Mouse (Mus musculus): ENCODE data around the gene Otop2. TPM values are rescaled to one million over a fixed set of nuclear protein-coding genes. Genes with fewer than 3 reads are reported as not detected.
A peak's percentile ranks its signal among the peaks of the same experiment; 100 is the strongest.

The Otop2 gene
- polyA plus RNA-seq, 1 experiment from 2014 or later, result 0.20 TPM

- H3K9me3 ChIP-seq, result no peaks in the 10 kb centered on the region
- no peak overlapping the region for H3K27ac ChIP-seq
- H3K27me3 ChIP-seq, result peaks cover 67% of the 10 kb centered on the region
- peaks cover 11% of the 10 kb centered on the region for H3K4me1 ChIP-seq
- peak overlapping the region; percentile 67; the same call in 1 of the 2 replicates for H3K9ac ChIP-seq
- H3K4me2 ChIP-seq, result peak overlapping the region; percentile 74
- ATAC-seq (ENCODE audit: insufficient number of reproducible peaks, insufficient read depth, low FRiP score, low TSS enrichment, low read depth), result no peak
- H3K36me3 ChIP-seq, result no peaks in the 10 kb centered on the region
- WGBS, result 58% methylated on average over 12 of the region's 12 CpGs
- H3K4me3 ChIP-seq, result peak overlapping the region; percentile 45; the same call in 1 of the 2 replicates
Observed at GRCm38 (mm10) chr11:115374695-115375425, 67.9 kb downstream of the Otop2 start.

GRCm38 (mm10) chr11:115376722-115377121 is 69.8 kb downstream of the Otop2 start:
- Histone ChIP-seq H3K4me2 (no peak overlapping the region), H3K27ac (no peak overlapping the region), H3K9ac (no peak overlapping the region), H3K27me3 (peaks cover 48% of the 10 kb centered on the region), H3K4me3 (no peak overlapping the region), H3K4me1 (peaks cover 19% of the 10 kb centered on the region), H3K36me3 (no peaks in the 10 kb centered on the region), H3K9me3 (no peaks in the 10 kb centered on the region)
- no peak for ATAC-seq (ENCODE audit: insufficient number of reproducible peaks, insufficient read depth, low FRiP score, low TSS enrichment, low read depth)
- 64% methylated on average over 7 of the region's 7 CpGs for WGBS

GRCm38 (mm10) chr11:115377254-115377653 is 70.3 kb downstream of the Otop2 start:
- 78% methylated on average over 4 of the region's 4 CpGs for WGBS
- no peak for ATAC-seq (ENCODE audit: insufficient number of reproducible peaks, insufficient read depth, low FRiP score, low TSS enrichment, low read depth)
- no peak overlapping the region for H3K4me2 ChIP-seq
- no peak overlapping the region for H3K4me3 ChIP-seq
- H3K27me3 ChIP-seq, result peaks cover 43% of the 10 kb centered on the region
- H3K4me1 ChIP-seq, result peaks cover 19% of the 10 kb centered on the region
- no peaks in the 10 kb centered on the region for H3K9me3 ChIP-seq
- H3K27ac ChIP-seq, result no peak overlapping the region
- H3K36me3 ChIP-seq, result no peaks in the 10 kb centered on the region
- no peak overlapping the region for H3K9ac ChIP-seq

GRCm38 (mm10) chr11:115377854-115378253 is 70.9 kb downstream of the Otop2 start:
- no peak for ATAC-seq (ENCODE audit: insufficient number of reproducible peaks, insufficient read depth, low FRiP score, low TSS enrichment, low read depth)

GRCm38 (mm10) chr11:115381276-115381675 is 74.3 kb downstream of the Otop2 start:
- Histone ChIP-seq H3K9me3 (no peaks in the 10 kb centered on the region), H3K4me1 (peaks cover 46% of the 10 kb centered on the region), H3K4me2 (peak overlapping the region; percentile 80), H3K36me3 (no peaks in the 10 kb centered on the region), H3K4me3 (peak overlapping the region; percentile 79), H3K27ac (0 out of 2 replicates have a peak overlapping the region, but pooled peaks have one; percentile 28), H3K27me3 (peaks cover 8% of the 10 kb centered on the region), H3K9ac (0 out of 2 replicates have a peak overlapping the region, but pooled peaks have one; percentile 91)
- WGBS, result 8% methylated on average over 9 of the region's 9 CpGs
- ATAC-seq (ENCODE audit: insufficient number of reproducible peaks, insufficient read depth, low FRiP score, low TSS enrichment, low read depth), result no peak

More at GRCm38 (mm10) chr11:115377854-115378253, 70.9 kb downstream of the Otop2 start:
- Histone ChIP-seq H3K4me3 (no peak overlapping the region), H3K4me2 (no peak overlapping the region), H3K4me1 (peaks cover 25% of the 10 kb centered on the region), H3K9ac (no peak overlapping the region), H3K36me3 (no peaks in the 10 kb centered on the region), H3K27me3 (peaks cover 37% of the 10 kb centered on the region), H3K9me3 (no peaks in the 10 kb centered on the region), H3K27ac (no peak overlapping the region)
- WGBS, result 81% methylated on average over 7 of the region's 7 CpGs

Other genes starting within 250 kb of the Otop2 start
- gene Cd300e, start 245.0 kb upstream of the Otop2 start, polyA plus RNA-seq (2015; fragmentation: Nextera tagmentation; extraction: Ambion mirVana), result not detected in 2 replicates
- 0.89 and 0.98 TPM in 2 replicates for gene Rab37, start 215.7 kb upstream of the Otop2 start, polyA plus RNA-seq (2015; fragmentation: Nextera tagmentation; extraction: Ambion mirVana)
- 0.38 and 0.56 TPM in 2 replicates for gene Cd300lf, start 173.2 kb upstream of the Otop2 start, polyA plus RNA-seq (2015; fragmentation: Nextera tagmentation; extraction: Ambion mirVana)
- gene Slc9a3r1, start 143.8 kb upstream of the Otop2 start, polyA plus RNA-seq (2015; fragmentation: Nextera tagmentation; extraction: Ambion mirVana), result 28.3 and 36.0 TPM in 2 replicates
- gene Tmem104, start 119.7 kb upstream of the Otop2 start, polyA plus RNA-seq (2015; fragmentation: Nextera tagmentation; extraction: Ambion mirVana), result 11.9 and 13.9 TPM in 2 replicates
- gene Nat9, start 119.3 kb upstream of the Otop2 start, polyA plus RNA-seq (2015; fragmentation: Nextera tagmentation; extraction: Ambion mirVana), result 21.2 and 23.9 TPM in 2 replicates
- not detected in 2 replicates for gene Grin2c, start 39.9 kb upstream of the Otop2 start, polyA plus RNA-seq (2015; fragmentation: Nextera tagmentation; extraction: Ambion mirVana)
- 14.5 and 15.3 TPM in 2 replicates for gene Fdxr, start 30.1 kb upstream of the Otop2 start, polyA plus RNA-seq (2015; fragmentation: Nextera tagmentation; extraction: Ambion mirVana)
- gene Fads6, start 9.5 kb upstream of the Otop2 start, polyA plus RNA-seq (2015; fragmentation: Nextera tagmentation; extraction: Ambion mirVana), result 0.31 and 0.43 TPM in 2 replicates
- not detected in 2 replicates for gene Ush1g, start 14.9 kb downstream of the Otop2 start, polyA plus RNA-seq (2015; fragmentation: Nextera tagmentation; extraction: Ambion mirVana)
- 0.14 TPM in 1 of 2 replicates, not detected in the other for gene Otop3, start 27.6 kb downstream of the Otop2 start, polyA plus RNA-seq (2015; fragmentation: Nextera tagmentation; extraction: Ambion mirVana)
- 4.0 and 6.2 TPM in 2 replicates for gene Hid1, start 60.6 kb downstream of the Otop2 start, polyA plus RNA-seq (2015; fragmentation: Nextera tagmentation; extraction: Ambion mirVana)
- 12.3 and 14.1 TPM in 2 replicates for gene Cdr2l, start 74.8 kb downstream of the Otop2 start, polyA plus RNA-seq (2015; fragmentation: Nextera tagmentation; extraction: Ambion mirVana)
- 173 and 181 TPM in 2 replicates for gene Mrpl58, start 96.6 kb downstream of the Otop2 start, polyA plus RNA-seq (2015; fragmentation: Nextera tagmentation; extraction: Ambion mirVana)
- gene Atp5h, start 112.8 kb downstream of the Otop2 start, polyA plus RNA-seq (2015; fragmentation: Nextera tagmentation; extraction: Ambion mirVana), result 880 and 943 TPM in 2 replicates
- gene Kctd2, start 113.0 kb downstream of the Otop2 start, polyA plus RNA-seq (2015; fragmentation: Nextera tagmentation; extraction: Ambion mirVana), result 9.6 and 17.5 TPM in 2 replicates
- gene Trim80, start 133.4 kb downstream of the Otop2 start, polyA plus RNA-seq (2015; fragmentation: Nextera tagmentation; extraction: Ambion mirVana), result 0.14 TPM in 1 of 2 replicates, not detected in the other
- 0.17 and 0.44 TPM in 2 replicates for gene Slc16a5, start 155.3 kb downstream of the Otop2 start, polyA plus RNA-seq (2015; fragmentation: Nextera tagmentation; extraction: Ambion mirVana)
- gene Armc7, start 168.5 kb downstream of the Otop2 start, polyA plus RNA-seq (2015; fragmentation: Nextera tagmentation; extraction: Ambion mirVana), result 11.6 and 11.9 TPM in 2 replicates
- 77.2 and 85.3 TPM in 2 replicates for gene Nt5c, start 184.7 kb downstream of the Otop2 start, polyA plus RNA-seq (2015; fragmentation: Nextera tagmentation; extraction: Ambion mirVana)
- gene Jpt1, start 207.2 kb downstream of the Otop2 start, polyA plus RNA-seq (2015; fragmentation: Nextera tagmentation; extraction: Ambion mirVana), result 566 and 584 TPM in 2 replicates
- gene Sumo2, start 229.1 kb downstream of the Otop2 start, polyA plus RNA-seq (2015; fragmentation: Nextera tagmentation; extraction: Ambion mirVana), result 1,193 and 1,231 TPM in 2 replicates